Mouse (Mus musculus) lung, adult 2 months (tissue): ENCODE results near the gene Cfap45. TPM values are rescaled to one million over a fixed set of nuclear protein-coding genes. Genes with fewer than 3 reads are reported as not detected.

ENCODE experiments used
- DNase-seq: peaks from one replicate; pipeline ENCODE4 v3.0.0; 2022
- H3K4me1 ChIP-seq: fragments of 200-500 bp; 2 replicates; pipeline ENCODE4 v1.6.1; 2011; ENCODE audit warnings: low read length; ENCODE audit not compliant: control insufficient read depth, insufficient read depth
- H3K4me3 ChIP-seq: fragments of 200-500 bp; replicated peaks from 2 replicates; pipeline ENCODE3; 2011; ENCODE audit warnings: low read depth, mild to moderate bottlenecking, control low read depth, low read length; ENCODE audit errors: extremely low read depth
- CTCF ChIP-seq: fragments of 200-500 bp; IDR thresholded peaks from 2 replicates; pipeline ENCODE4 v1.5.1; 2011; ENCODE audit warnings: mild to moderate bottlenecking, low read length, control low read depth; ENCODE audit not compliant: insufficient read depth
- POLR2A ChIP-seq: fragments of 200-500 bp; IDR thresholded peaks from 2 replicates; pipeline ENCODE4 v1.6.1; 2011; ENCODE audit warnings: low read depth, mild to moderate bottlenecking, control low read depth, low read length, borderline replicate concordance; ENCODE audit errors: extremely low read depth
- WGBS: fragments of 180-500 bp; shearing (Covaris S2); methylation state at CpG from one replicate; pipeline ENCODE4 v1.1.7; 2018; 5-methylcytosine and 5-hydroxymethylcytosine counted together
- polyA plus RNA-seq: library from polyadenylated mRNA; depleted of rRNA; stranded (reverse); fragments of >200 nt; gene quantifications from 2 replicates; pipeline ENCODE4 v1.2.3, GENCODE M21; 2012

The Cfap45 gene
- polyA plus RNA-seq, 1 experiment: 7.3 TPM

DNA sequence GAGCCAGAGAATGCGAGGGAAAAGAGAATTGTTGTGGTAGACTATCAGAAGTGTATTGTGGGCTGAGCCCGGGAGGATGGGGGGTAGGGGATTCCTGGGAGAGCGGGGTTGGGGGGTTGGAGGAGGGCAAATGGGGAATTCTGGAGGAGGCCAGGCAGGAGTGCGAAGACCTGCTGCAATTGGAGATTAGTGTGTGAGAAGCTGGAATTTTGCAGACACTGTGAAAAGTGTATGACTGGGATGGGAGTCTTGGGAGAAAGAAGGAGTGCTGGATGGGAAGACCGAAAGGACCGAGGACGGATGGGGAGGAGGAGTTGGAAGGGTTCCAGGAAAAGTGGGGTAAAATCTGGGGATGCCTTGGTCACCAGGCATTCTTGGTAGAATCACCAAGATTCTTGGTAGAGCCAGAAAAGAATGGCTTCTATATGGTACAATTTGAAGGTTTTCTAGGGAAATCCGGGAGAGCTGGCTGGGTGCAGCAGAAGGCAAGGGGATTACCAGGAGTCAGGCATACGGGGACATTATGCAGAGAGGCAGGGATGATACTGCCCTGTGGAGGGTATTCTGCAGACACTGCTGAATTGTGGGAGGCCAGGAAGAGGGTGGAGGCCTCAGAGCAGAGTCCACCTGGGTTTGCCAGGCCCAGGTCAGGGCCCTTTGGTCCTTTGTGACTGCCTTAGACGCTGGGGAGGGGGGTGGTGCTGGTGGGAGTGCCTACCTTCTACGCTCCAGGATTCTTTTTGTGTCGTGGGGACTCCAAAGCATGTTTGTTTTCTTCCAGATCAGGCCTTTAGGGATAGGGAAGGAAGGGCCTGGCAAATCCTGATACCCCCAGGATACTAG is 37.9 kb upstream of the Cfap45 start:
- TF ChIP-seq CTCF (no peak), POLR2A (no peak)
- H3K4me1 ChIP-seq: no peaks in the 10 kb centered on the region
- no peak for DNase-seq
- WGBS: 36% methylated on average over 12 of the region's 12 CpGs
- no peak overlapping the region for H3K4me3 ChIP-seq

DNA sequence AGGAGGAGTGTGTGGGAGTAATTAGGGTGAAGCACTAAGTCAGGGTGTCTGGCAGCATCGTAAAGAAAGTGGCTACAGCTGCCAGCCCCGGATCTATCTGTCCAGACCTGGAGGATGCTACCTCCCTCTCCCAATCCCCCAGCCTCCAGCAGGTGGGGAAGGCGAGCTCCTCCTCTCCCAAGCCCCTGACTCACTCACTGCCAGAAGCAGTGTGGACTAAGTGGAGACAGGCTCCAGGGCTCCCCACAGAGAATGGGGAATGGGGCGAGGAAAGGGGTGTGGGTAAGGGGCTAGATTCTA is 37.3 kb upstream of the Cfap45 start:
- WGBS: 73% methylated on average over 4 of the region's 4 CpGs
- Histone ChIP-seq H3K4me3 (no peak overlapping the region), H3K4me1 (no peaks in the 10 kb centered on the region)
- TF ChIP-seq CTCF (no peak), POLR2A (no peak)
- DNase-seq: no peak

DNA sequence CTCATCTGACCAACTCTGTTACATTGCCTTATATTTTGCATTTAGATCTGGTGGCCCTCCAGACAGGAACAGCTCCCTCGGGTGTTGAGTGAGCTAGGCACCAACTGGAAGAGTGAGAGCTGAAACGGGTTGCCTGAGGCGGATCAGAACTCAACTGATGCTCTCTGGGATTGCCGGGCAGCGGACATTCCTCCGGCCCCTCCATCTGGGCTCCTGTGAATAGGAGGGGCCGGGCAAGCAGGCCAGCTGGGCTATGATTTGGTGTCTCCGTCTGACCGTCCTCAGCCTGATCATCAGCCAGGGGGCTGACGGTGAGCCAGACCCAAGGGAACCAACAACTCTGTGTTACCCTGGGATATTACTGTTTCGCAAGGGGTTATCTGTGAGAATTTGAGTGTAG is 36.4 kb upstream of the Cfap45 start:
- TF ChIP-seq CTCF (no peak), POLR2A (no peak)
- no peaks in the 10 kb centered on the region for H3K4me1 ChIP-seq
- WGBS: 80% methylated on average over 11 of the region's 11 CpGs
- no peak for DNase-seq
- no peak overlapping the region for H3K4me3 ChIP-seq

DNA sequence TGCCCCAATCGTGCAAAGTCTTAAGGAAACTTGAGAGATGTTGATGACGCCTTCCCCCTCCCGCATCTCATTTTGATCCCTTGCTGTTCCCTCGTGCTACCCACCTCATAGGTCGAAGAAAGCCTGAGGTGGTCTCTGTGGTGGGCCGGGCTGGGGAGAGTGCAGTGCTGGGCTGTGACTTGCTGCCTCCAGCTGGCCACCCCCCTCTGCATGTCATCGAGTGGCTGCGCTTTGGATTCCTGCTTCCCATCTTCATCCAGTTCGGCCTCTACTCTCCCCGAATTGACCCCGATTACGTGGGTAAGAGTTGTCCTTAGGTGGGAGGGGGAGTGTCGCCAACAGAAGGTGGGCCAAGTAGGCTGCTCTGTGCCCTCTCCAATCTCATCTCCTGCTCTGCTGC is 35.9 kb upstream of the Cfap45 start:
- TF ChIP-seq POLR2A (no peak), CTCF (no peak)
- WGBS: 73% methylated on average over 13 of the region's 13 CpGs
- Histone ChIP-seq H3K4me3 (no peak overlapping the region), H3K4me1 (no peaks in the 10 kb centered on the region)
- no peak for DNase-seq

DNA sequence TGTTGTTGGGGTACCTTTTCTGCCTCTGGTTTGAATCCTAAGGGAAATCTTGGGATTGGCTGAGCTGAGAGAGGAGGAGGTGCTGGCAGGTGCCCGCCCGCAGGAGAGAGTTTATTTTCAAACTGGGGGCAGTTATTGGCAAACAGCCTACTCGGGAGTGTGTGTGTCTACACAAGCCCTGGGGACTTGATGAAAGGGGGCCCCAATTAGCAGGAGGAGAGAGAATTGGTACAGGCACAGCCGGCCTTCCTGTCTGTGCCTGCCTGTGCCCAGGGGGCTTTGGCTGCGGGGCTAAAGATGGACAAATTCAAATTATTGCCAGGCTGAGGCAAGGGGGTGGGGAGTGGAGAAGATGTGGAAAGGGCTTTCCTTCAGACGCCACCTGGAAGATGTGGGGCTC is 34.8 kb upstream of the Cfap45 start:
- TF ChIP-seq POLR2A: no peak
- no peak for TF ChIP-seq CTCF
- H3K4me3 ChIP-seq: no peak overlapping the region
- DNase-seq: no peak
- WGBS: 74% methylated on average over 6 of the region's 6 CpGs
- no peaks in the 10 kb centered on the region for H3K4me1 ChIP-seq

DNA sequence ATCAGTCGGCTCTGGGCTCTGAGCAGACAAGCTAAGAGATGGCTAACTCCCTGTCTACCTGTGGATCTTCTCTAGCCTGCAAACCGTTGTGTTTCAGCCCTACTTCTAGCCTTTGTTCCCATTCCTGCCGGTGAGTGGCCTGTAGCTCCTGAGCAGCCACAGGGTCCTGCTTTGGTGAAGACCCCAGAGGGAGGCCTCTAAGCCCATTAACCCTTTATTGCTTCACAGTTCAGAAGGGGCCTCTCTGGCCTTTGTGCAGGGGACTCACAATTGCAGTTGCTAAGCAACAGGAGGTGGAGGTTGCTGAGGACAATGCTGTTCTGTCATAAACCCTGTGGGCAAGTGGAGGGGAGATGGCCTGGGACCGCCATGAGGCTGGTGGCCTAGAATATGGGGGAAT is 34.4 kb upstream of the Cfap45 start:
- no peak for DNase-seq
- 67% methylated on average over 4 of the region's 4 CpGs for WGBS

DNA sequence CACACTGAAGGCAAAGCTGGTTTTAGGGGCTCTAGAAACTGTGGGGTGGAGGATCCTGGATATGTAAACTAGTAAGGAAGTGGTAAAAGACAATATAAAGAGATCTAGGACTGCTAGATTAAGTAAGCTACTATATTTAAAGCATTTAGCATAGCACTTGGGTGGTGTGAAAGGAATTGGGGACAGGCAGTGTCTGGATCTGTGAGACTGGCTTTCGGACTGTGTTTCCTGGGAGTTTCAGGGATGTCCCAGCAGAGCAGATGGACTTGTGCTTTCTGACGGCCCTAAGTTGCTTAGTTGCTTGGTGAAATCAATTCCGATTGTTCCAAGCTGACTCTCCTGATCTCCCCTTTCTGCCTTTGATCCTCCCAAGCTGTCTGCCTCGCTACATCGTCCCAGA is 34.0 kb upstream of the Cfap45 start:
- TF ChIP-seq CTCF (no peak), POLR2A (no peak)
- no peak for DNase-seq
- H3K4me1 ChIP-seq: no peaks in the 10 kb centered on the region
- no peak overlapping the region for H3K4me3 ChIP-seq
- 88% methylated on average over 5 of the region's 5 CpGs for WGBS

More for the DNA sequence above, 34.4 kb upstream of the Cfap45 start:
- TF ChIP-seq POLR2A: no peak
- no peak for TF ChIP-seq CTCF
- Histone ChIP-seq H3K4me3 (no peak overlapping the region), H3K4me1 (no peaks in the 10 kb centered on the region)

DNA sequence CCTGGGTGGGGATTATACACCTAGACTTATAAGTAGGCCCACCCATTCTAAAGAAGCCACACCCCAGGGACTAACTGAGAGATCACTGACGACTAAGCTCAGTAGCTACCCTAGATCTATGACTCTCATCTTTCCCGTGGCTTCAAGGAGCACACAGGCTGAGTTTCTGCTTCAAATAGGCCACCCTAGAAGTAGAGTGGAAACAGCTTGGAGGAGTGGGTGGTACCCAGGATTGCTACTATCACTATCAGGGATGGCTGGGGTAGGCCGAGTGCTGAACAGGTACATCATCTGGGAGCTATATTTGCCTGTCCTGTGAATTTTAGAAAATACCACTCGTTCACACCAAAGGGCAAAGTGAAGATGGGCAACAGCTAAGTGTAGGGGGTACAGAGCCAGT is 32.7 kb upstream of the Cfap45 start:
- DNase-seq: no peak
- TF ChIP-seq POLR2A (no peak), CTCF (no peak)
- Histone ChIP-seq H3K4me3 (no peak overlapping the region), H3K4me1 (no peaks in the 10 kb centered on the region)
- 81% methylated on average over 4 of the region's 4 CpGs for WGBS

DNA sequence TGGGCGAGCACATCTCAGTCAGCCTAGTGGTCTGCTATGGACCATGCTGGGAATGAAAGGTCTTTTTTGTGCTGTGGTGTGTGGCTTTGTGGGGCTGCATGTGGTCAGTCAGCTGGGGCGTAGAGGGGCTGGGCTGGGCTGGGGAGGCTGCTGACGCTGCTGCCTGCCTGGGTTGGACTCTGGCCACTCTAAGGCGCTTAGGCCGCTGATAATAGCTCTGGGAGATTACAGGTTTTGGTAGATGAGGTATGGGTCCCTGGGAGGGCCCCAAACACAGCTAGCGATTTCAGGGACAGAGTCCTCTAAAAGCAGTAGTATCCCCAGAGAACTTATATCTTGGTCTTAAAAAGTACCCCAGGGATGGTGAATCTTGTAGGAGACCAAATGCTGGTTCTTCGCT is 31.8 kb upstream of the Cfap45 start:
- no peak for DNase-seq
- no peak for TF ChIP-seq CTCF
- TF ChIP-seq POLR2A: no peak
- Histone ChIP-seq H3K4me3 (no peak overlapping the region), H3K4me1 (no peaks in the 10 kb centered on the region)
- 87% methylated on average over 7 of the region's 7 CpGs for WGBS

DNA sequence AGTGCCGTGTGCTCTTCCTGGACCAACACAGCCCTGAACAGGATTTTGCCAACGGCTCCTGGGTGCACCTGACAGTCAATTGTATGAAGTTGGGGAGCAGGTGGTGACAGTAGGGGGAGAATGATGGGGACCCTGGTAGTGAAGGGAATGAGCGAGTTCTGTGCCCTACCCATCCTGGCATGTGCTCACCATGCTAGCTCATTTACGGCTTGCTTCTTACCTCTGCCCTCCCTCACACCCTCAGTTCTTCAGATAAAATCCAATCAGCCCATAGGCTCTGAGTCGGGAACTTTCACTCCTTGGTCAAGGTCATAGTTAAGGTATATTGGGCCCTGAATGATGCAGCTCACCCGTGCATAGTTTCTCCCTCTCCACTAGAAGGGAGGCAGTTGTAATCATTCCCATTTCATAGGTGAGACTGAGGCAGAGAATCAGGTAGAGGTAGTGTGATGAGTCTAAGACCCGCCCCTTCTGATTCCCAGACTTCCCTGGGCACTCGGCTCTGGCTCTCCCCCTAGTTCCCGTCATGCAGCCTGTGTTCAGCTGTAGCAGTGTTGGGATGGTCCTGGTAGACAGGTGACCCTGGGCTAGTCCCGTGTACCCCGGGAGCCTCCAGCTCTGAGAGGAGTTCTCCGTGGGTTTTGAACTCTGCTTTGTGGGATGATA is 30.9 kb upstream of the Cfap45 start:
- TF ChIP-seq POLR2A (no peak), CTCF (no peak)
- DNase-seq: no peak
- 56% methylated on average over 12 of the region's 12 CpGs for WGBS
- Histone ChIP-seq H3K4me1 (no peaks in the 10 kb centered on the region), H3K4me3 (no peak overlapping the region)

DNA sequence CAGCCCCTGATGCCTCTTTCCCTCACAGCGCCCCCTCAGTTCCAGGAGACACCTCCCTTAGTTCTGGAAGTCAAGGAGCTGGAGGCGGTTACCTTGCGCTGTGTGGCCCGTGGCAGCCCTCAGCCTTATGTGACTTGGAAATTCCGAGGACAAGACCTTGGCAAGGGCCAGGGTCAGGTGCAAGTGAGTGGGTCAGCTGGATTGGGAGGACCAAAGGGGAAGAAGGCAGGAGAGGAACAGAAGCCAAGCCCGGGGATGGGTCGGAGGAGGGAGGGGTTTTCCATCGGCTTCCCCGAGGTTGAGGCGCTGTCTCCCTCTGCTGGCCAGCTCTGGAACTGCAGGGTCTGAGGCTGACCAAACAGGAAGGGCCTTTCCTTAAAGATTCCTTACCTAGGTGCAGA is 30.3 kb upstream of the Cfap45 start:
- H3K4me1 ChIP-seq: no peaks in the 10 kb centered on the region
- peak; percentile 97 for DNase-seq
- TF ChIP-seq POLR2A (no peak), CTCF (peak; percentile 97)
- H3K4me3 ChIP-seq: peak overlapping the region; percentile 60
- 4% methylated on average over 10 of the region's 10 CpGs for WGBS
